Mouse (Mus musculus): ENCODE measurements at regions not wholly inside any gene's neighbourhood (a gene's known extent, or its start where the extent isn't known, plus 50 kb on each side); places are given as distances from the start of the nearest gene placed in this dataset.
A peak's percentile ranks its signal among the peaks of the same experiment; 100 is the strongest.

DNA sequence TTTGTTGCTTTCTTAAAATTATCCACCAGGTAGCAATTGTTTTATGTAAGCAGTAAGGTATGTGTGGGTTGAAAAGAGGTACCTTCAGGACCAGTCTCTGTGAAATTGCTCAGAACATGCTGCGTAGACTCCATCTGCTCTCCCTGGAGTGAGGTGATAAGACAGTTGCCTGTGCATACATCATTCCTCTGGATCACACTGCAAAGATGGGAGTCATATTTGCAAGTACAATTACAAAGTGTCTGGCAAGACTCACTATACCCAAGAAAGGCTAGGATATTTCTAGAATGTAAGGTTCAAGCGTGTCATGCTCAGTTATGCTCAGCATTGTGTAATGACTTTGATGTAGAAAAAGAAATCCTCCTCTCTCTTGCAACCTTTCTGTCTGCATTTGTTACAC lies 1283.5 kb upstream of the Slc10a2 start:
- Histone ChIP-seq H3K4me1 (replicated peaks; ENCODE audit: control insufficient read depth, insufficient read depth, low read length) (no peaks in the 10 kb centered on the region), H3K36me3 (ENCODE audit: control insufficient read depth, insufficient read depth, low read length) (no peaks in the 10 kb centered on the region), H3K4me2 (replicated peaks; ENCODE audit: low read depth, low read length) (no peak overlapping the region), H3K27me3 (ENCODE audit: control insufficient read depth, insufficient read depth, low read length) (no peaks in the 10 kb centered on the region), H3K9ac (ENCODE audit: low read depth, low read length) (no peak overlapping the region), H3K9me3 (ENCODE audit: control insufficient read depth, low read length) (no peaks in the 10 kb centered on the region), H3K27ac (ENCODE audit: low read depth, low read length) (no peak overlapping the region), H3K4me3 (ENCODE audit: low read depth, low read length) (no peak overlapping the region)
- 83% methylated on average over 2 of the region's 2 CpGs for whole genome bisulfite sequencing
- no peak for DNase-seq (ENCODE audit: low spot score)
- ATAC-seq (ENCODE audit: low FRiP score) = no peak

DNA sequence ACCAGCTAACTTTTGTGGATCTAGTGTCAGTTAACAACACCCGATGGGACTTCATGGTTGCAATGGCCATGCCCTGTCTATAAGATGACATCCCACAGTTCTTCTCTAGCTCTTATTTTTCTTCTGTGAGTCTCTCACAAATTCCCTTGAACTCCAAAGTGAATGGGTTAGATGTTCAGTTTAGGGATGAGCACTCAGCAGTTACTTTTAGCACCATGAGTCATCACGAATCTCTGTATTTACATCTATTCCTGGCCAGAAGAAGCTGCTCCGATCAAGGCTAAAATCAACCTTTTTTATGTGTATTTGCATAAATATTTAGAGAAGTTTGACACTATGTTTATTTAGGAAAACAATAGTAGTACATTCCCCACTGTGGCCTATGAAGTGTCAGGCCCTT lies 1269.6 kb upstream of the Slc10a2 start:
- no peak overlapping the region for H3K4me2 ChIP-seq (replicated peaks; ENCODE audit: low read depth, low read length)
- no peaks in the 10 kb centered on the region for H3K9me3 ChIP-seq (ENCODE audit: control insufficient read depth, low read length)
- H3K27me3 ChIP-seq (ENCODE audit: control insufficient read depth, insufficient read depth, low read length) = no peaks in the 10 kb centered on the region
- H3K4me3 ChIP-seq (ENCODE audit: low read depth, low read length) = no peak overlapping the region
- H3K36me3 ChIP-seq (ENCODE audit: control insufficient read depth, insufficient read depth, low read length) = no peaks in the 10 kb centered on the region
- no peak overlapping the region for H3K9ac ChIP-seq (ENCODE audit: low read depth, low read length)
- H3K4me1 ChIP-seq (replicated peaks; ENCODE audit: control insufficient read depth, insufficient read depth, low read length) = no peaks in the 10 kb centered on the region
- 59% methylated on average over 3 of the region's 3 CpGs for WGBS
- ATAC-seq (ENCODE audit: low FRiP score) (no peak), DNase-seq (ENCODE audit: low spot score) (no peak)
- no peak overlapping the region for H3K27ac ChIP-seq (ENCODE audit: low read depth, low read length)

GRCm38 (mm10) chr8:6361403-6361942 lies 1256.3 kb upstream of the Slc10a2 start:
- Histone ChIP-seq H3K4me1 (replicated peaks; ENCODE audit: control insufficient read depth, insufficient read depth, low read length) (no peaks in the 10 kb centered on the region), H3K27ac (ENCODE audit: low read depth, low read length) (no peak overlapping the region), H3K4me2 (replicated peaks; ENCODE audit: low read depth, low read length) (no peak overlapping the region), H3K27me3 (ENCODE audit: control insufficient read depth, insufficient read depth, low read length) (no peaks in the 10 kb centered on the region), H3K9me3 (ENCODE audit: control insufficient read depth, low read length) (no peaks in the 10 kb centered on the region), H3K9ac (ENCODE audit: low read depth, low read length) (no peak overlapping the region), H3K4me3 (ENCODE audit: low read depth, low read length) (no peak overlapping the region), H3K36me3 (ENCODE audit: control insufficient read depth, insufficient read depth, low read length) (no peaks in the 10 kb centered on the region)
- no peak for ATAC-seq (ENCODE audit: low FRiP score)
- no peak for DNase-seq (ENCODE audit: low spot score)
- 80% methylated on average over 6 of the region's 6 CpGs for WGBS

DNA sequence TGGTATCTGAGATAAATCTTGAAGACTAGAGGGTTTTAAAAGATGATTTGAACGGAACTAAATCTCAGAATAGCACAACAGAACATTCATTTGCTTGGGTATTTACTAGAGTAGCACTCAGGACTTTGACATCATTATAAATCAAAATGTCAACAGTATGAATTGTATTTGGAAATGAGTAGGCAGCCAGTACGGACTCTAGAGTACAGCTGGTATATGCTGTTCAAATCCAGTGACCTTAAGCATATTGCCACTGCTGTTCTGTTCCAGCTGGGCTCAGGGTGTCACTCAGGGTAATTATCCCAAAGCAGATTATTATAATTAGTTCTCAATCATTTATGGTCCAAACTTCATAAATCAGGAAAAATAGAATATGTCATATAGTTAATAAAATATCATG lies 1252.7 kb upstream of the Slc10a2 start:
- Histone ChIP-seq H3K36me3 (ENCODE audit: control insufficient read depth, insufficient read depth, low read length) (no peaks in the 10 kb centered on the region), H3K4me2 (replicated peaks; ENCODE audit: low read depth, low read length) (no peak overlapping the region), H3K9ac (ENCODE audit: low read depth, low read length) (no peak overlapping the region), H3K4me1 (replicated peaks; ENCODE audit: control insufficient read depth, insufficient read depth, low read length) (no peaks in the 10 kb centered on the region), H3K9me3 (ENCODE audit: control insufficient read depth, low read length) (no peaks in the 10 kb centered on the region), H3K4me3 (ENCODE audit: low read depth, low read length) (no peak overlapping the region), H3K27me3 (ENCODE audit: control insufficient read depth, insufficient read depth, low read length) (no peaks in the 10 kb centered on the region), H3K27ac (ENCODE audit: low read depth, low read length) (no peak overlapping the region)
- 55% methylated on average over 2 of the region's 2 CpGs for WGBS
- DNase-seq (ENCODE audit: low spot score) (no peak), ATAC-seq (ENCODE audit: low FRiP score) (no peak)

GRCm38 (mm10) chr8:6350460-6350859 lies 1245.3 kb upstream of the Slc10a2 start:
- Histone ChIP-seq H3K9me3 (ENCODE audit: control insufficient read depth, low read length) (no peaks in the 10 kb centered on the region), H3K36me3 (ENCODE audit: control insufficient read depth, insufficient read depth, low read length) (no peaks in the 10 kb centered on the region), H3K27ac (ENCODE audit: low read depth, low read length) (no peak overlapping the region), H3K4me1 (replicated peaks; ENCODE audit: control insufficient read depth, insufficient read depth, low read length) (no peaks in the 10 kb centered on the region), H3K4me3 (ENCODE audit: low read depth, low read length) (no peak overlapping the region), H3K4me2 (replicated peaks; ENCODE audit: low read depth, low read length) (no peak overlapping the region), H3K9ac (ENCODE audit: low read depth, low read length) (no peak overlapping the region), H3K27me3 (ENCODE audit: control insufficient read depth, insufficient read depth, low read length) (no peaks in the 10 kb centered on the region)
- ATAC-seq (ENCODE audit: low FRiP score) (no peak), DNase-seq (ENCODE audit: low spot score) (no peak)
- WGBS = 87% methylated on average over 1 of the region's 1 CpGs

GRCm38 (mm10) chr8:6350052-6350451 lies 1244.9 kb upstream of the Slc10a2 start:
- Histone ChIP-seq H3K27ac (ENCODE audit: low read depth, low read length) (no peak overlapping the region), H3K27me3 (ENCODE audit: control insufficient read depth, insufficient read depth, low read length) (no peaks in the 10 kb centered on the region), H3K4me1 (replicated peaks; ENCODE audit: control insufficient read depth, insufficient read depth, low read length) (no peaks in the 10 kb centered on the region), H3K36me3 (ENCODE audit: control insufficient read depth, insufficient read depth, low read length) (no peaks in the 10 kb centered on the region), H3K9me3 (ENCODE audit: control insufficient read depth, low read length) (no peaks in the 10 kb centered on the region), H3K9ac (ENCODE audit: low read depth, low read length) (no peak overlapping the region), H3K4me3 (ENCODE audit: low read depth, low read length) (no peak overlapping the region), H3K4me2 (replicated peaks; ENCODE audit: low read depth, low read length) (no peak overlapping the region)
- DNase-seq (ENCODE audit: low spot score) (no peak), ATAC-seq (ENCODE audit: low FRiP score) (peak; percentile 63)
- WGBS = 81% methylated on average over 1 of the region's 1 CpGs

GRCm38 (mm10) chr8:6345704-6346103 lies 1240.6 kb upstream of the Slc10a2 start:
- no peaks in the 10 kb centered on the region for H3K27me3 ChIP-seq (ENCODE audit: control insufficient read depth, insufficient read depth, low read length)
- no peaks in the 10 kb centered on the region for H3K9me3 ChIP-seq (ENCODE audit: control insufficient read depth, low read length)
- H3K36me3 ChIP-seq (ENCODE audit: control insufficient read depth, insufficient read depth, low read length) = no peaks in the 10 kb centered on the region
- H3K4me1 ChIP-seq (replicated peaks; ENCODE audit: control insufficient read depth, insufficient read depth, low read length) = no peaks in the 10 kb centered on the region
- no peak for ATAC-seq (ENCODE audit: low FRiP score)
- no peak for DNase-seq (ENCODE audit: low spot score)
- no peak overlapping the region for H3K4me3 ChIP-seq (ENCODE audit: low read depth, low read length)
- no peak overlapping the region for H3K27ac ChIP-seq (ENCODE audit: low read depth, low read length)
- WGBS = 76% methylated on average over 1 of the region's 1 CpGs
- H3K4me2 ChIP-seq (replicated peaks; ENCODE audit: low read depth, low read length) = no peak overlapping the region
- no peak overlapping the region for H3K9ac ChIP-seq (ENCODE audit: low read depth, low read length)

DNA sequence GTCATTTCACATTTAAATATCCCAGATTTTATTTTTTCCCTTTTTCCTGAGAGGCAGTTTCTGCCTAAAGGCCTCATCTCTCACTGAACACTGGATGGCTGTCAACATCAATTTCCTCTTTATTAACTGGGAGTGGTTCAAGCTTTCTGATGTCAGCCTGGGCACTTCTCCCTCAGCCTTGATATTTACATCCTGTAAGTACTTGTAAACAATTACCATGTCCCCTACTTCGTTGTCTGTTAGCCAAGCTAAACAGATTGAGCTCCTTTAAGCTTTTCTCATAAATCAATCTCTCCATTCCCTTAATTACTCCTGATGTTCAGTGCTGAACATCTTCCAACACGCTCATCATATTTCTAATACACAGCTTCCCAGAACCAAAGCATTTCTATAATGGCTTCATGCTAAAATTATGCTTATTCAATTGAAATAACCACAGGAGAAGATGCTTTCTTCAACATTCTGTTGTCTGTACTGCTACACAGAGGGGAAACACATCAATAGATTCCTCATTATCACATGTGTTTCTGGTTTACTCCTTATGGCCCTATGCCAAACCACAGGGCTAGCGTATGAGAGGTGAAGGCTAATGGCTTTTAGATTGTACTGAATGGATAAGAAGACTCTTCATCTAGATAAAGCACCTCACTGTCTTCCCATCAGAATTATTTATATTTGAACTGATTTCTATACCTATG lies 1235.2 kb upstream of the Slc10a2 start:
- Histone ChIP-seq H3K27ac (ENCODE audit: low read depth, low read length) (no peak overlapping the region), H3K27me3 (ENCODE audit: control insufficient read depth, insufficient read depth, low read length) (no peaks in the 10 kb centered on the region), H3K36me3 (ENCODE audit: control insufficient read depth, insufficient read depth, low read length) (no peaks in the 10 kb centered on the region), H3K4me3 (ENCODE audit: low read depth, low read length) (no peak overlapping the region), H3K4me2 (replicated peaks; ENCODE audit: low read depth, low read length) (no peak overlapping the region), H3K9me3 (ENCODE audit: control insufficient read depth, low read length) (no peaks in the 10 kb centered on the region), H3K4me1 (replicated peaks; ENCODE audit: control insufficient read depth, insufficient read depth, low read length) (no peaks in the 10 kb centered on the region), H3K9ac (ENCODE audit: low read depth, low read length) (no peak overlapping the region)
- WGBS = 68% methylated on average over 3 of the region's 3 CpGs
- DNase-seq (ENCODE audit: low spot score) = no peak
- ATAC-seq (ENCODE audit: low FRiP score) = no peak

DNA sequence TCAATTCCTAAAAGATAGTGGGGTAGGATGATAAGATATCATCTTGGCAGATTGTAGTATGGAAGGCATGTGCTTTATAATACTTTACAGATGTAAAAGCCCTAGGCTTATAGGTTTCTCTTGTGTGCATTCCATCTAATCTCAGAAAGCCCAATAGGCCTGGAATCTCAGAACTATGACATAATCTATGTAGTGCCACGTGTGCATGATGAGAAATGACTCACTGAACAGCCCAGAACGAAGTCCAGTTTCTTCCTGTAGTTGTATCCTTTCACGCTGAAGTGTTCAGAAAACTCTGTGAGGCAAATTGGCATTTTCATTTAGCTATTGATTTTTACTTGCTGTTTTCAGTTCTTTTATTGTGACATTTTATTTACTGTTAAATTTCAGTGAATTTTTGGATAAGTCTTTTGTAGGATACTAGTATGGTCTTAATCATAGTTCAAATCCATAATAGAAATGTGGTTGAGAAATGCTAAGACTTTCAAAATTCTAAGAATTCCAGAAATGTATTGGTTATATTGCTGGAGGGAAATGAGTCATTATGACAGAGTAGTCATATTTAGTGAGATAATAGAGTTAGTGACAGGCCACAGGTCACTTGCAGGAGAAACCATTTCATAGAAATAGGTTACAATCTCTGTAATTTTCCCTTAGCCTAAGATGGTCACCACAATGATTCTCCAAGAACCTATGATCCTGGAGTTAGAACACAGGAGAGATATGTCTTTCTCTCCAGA lies 1229.3 kb upstream of the Slc10a2 start:
- H3K4me3 ChIP-seq (ENCODE audit: low read depth, low read length) = no peak overlapping the region
- no peak overlapping the region for H3K27ac ChIP-seq (ENCODE audit: low read depth, low read length)
- WGBS = 82% methylated on average over 3 of the region's 3 CpGs
- no peaks in the 10 kb centered on the region for H3K4me1 ChIP-seq (replicated peaks; ENCODE audit: control insufficient read depth, insufficient read depth, low read length)
- DNase-seq (ENCODE audit: low spot score) (no peak), ATAC-seq (ENCODE audit: low FRiP score) (no peak)
- H3K9me3 ChIP-seq (ENCODE audit: control insufficient read depth, low read length) = no peaks in the 10 kb centered on the region
- no peaks in the 10 kb centered on the region for H3K36me3 ChIP-seq (ENCODE audit: control insufficient read depth, insufficient read depth, low read length)
- H3K4me2 ChIP-seq (replicated peaks; ENCODE audit: low read depth, low read length) = no peak overlapping the region
- no peaks in the 10 kb centered on the region for H3K27me3 ChIP-seq (ENCODE audit: control insufficient read depth, insufficient read depth, low read length)
- no peak overlapping the region for H3K9ac ChIP-seq (ENCODE audit: low read depth, low read length)
